Mouse (Mus musculus) B cell, adult 67 days (primary cell): ENCODE measurements around the gene Lca5. TPM values are rescaled to one million over a fixed set of nuclear protein-coding genes. Genes with fewer than 3 reads are reported as not detected.

ENCODE experiments used
- total RNA-seq, 2 experiments: library from RNA; stranded (reverse); gene quantifications; 4 replicates each; pipeline ENCODE4 v1.2.4; 2023

Lca5 gene
- total RNA-seq: 1 to 10 TPM; 7.3 to 9.0 TPM

DNA sequence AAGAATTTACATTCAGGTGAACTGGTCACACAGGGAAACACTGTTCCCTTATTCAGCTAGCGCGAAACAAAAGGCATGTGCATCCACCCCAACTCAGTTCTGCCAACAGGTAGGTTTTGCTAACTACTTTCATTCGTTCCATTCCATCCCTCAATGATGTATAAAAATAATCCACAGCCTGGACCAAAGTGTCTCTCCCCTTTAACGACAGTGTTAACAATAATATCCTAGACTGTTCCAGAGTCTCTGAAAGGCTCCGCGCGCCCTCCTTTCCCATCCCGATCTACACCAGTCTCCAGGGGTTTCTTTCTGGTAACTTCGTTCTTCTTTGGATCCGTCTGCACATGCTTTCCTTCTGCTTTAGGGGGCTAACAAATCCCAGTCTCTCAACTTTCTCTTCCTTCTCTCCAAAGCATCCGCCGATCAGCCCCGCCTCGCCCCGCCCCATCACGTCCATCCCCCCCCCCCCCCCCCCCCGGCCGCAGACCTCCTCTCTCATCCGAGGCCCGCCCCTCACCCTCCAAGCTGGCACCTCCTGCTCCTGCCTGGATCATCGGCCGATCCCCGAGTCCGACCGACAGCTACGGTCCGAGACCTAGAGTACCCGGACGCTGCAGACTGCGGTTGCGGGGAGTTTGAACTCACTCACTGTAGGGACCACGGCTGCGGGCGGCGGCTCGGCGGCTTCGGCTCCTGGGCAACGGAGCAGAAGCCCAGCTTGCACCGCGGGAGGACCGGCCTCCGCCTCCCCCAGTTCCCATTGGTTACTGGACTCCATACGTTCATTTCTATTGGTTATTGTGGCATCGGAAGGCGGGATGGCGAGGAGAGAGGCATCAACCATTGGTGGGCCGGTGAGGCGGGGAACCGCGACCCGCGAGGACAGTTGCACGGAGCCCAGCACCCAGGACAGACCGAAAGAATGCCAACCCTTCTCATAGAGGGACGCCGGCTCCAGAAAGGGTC lies at the start of gene Lca5:
Gene Lca5, minus strand, starts transcription at position 736 of the 966 bp plus-strand sequence.

Other genes starting within 250 kb of the Lca5 start
- gene Sh3bgrl2, start 107.2 kb upstream of the Lca5 start, total RNA-seq: 1 to 10 TPM in 1 of 2 experiments, under 1 TPM in 1; 0.30 to 2.2 TPM